Mouse (Mus musculus): ENCODE measurements around the gene Rgl1. TPM values are rescaled to one million over a fixed set of nuclear protein-coding genes. Genes with fewer than 3 reads are reported as not detected.

The Rgl1 gene
- polyA plus RNA-seq, 1 experiment = 73.2 TPM

DNA sequence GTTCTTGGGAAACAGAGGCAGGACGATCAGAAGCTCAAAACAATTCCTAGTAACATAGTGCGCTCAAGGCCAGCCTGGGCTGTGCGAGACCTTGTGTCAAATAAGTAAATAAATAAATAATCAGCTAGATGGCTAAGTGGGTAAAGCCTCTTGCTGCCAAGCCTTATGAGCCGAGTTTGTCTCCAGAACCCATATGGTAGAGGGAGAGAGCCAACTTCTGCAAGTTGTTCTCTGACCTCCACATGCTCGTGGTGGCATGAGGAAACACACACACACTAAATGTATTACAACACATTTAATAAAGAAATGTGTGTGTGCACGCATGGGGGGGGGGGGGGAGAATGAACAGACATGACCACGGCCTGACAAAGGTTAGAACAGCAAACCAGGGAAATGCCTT lies 126.8 kb downstream of the Rgl1 start:
- H3K27ac ChIP-seq (ENCODE audit: insufficient read depth, low read depth, low read length) = no peak overlapping the region
- 88% methylated on average over 7 of the region's 7 CpGs for WGBS
- no peak overlapping the region for H3K4me3 ChIP-seq (ENCODE audit: insufficient read depth, low read depth, low read length)
- no peaks in the 10 kb centered on the region for H3K27me3 ChIP-seq (replicated peaks; ENCODE audit: control insufficient read depth, insufficient read depth, low read length)
- no peak for TF ChIP-seq CTCF (conservative IDR thresholded peaks at IDR 0.05; ENCODE audit: insufficient read depth, insufficient read length, low read depth, low read length)
- TF ChIP-seq POLR2A (IDR thresholded peaks at IDR 0.05; ENCODE audit: low read depth, low read length) = no peak
- DNase-seq = no peak
- no peaks in the 10 kb centered on the region for H3K36me3 ChIP-seq (ENCODE audit: control insufficient read depth, insufficient read depth, low read length)
- peaks cover 12% of the 10 kb centered on the region; the same call in 1 of the 2 replicates for H3K4me1 ChIP-seq (ENCODE audit: control insufficient read depth, insufficient read depth, low read length)

DNA sequence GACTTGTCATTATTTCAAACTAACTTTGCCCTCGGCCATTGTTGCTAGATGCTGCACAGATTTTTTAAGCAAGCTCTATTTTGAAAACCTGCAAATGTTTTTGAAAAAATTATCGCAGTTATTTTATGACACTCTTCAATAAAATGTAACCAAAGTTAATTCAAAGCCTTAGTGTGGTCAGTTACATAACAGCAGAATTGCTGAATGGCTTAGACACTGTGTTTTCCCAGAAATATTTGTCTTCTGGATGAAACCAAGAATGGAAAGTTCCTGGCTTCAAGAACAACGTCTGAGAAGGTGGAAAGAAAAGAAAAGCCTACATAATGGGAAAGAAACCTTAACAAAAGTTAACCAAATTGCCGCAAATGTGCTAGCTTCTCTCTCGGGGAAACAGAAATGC lies 131.5 kb downstream of the Rgl1 start:
- Histone ChIP-seq H3K4me3 (ENCODE audit: insufficient read depth, low read depth, low read length) (no peak overlapping the region), H3K4me1 (ENCODE audit: control insufficient read depth, insufficient read depth, low read length) (peaks cover 8% of the 10 kb centered on the region; the same call in 1 of the 2 replicates), H3K27me3 (replicated peaks; ENCODE audit: control insufficient read depth, insufficient read depth, low read length) (no peaks in the 10 kb centered on the region), H3K36me3 (ENCODE audit: control insufficient read depth, insufficient read depth, low read length) (no peaks in the 10 kb centered on the region), H3K27ac (ENCODE audit: insufficient read depth, low read depth, low read length) (peak overlapping the region; percentile 65; the same call in 1 of the 2 replicates)
- peak; percentile 71 for DNase-seq
- 52% methylated on average over 5 of the region's 5 CpGs for WGBS
- TF ChIP-seq POLR2A (IDR thresholded peaks at IDR 0.05; ENCODE audit: low read depth, low read length) (no peak), CTCF (conservative IDR thresholded peaks at IDR 0.05; ENCODE audit: insufficient read depth, insufficient read length, low read depth, low read length) (no peak)

GRCm38 (mm10) chr1:152629780-152630179 lies 136.4 kb downstream of the Rgl1 start:
- H3K4me3 ChIP-seq (ENCODE audit: insufficient read depth, low read depth, low read length) = no peak overlapping the region
- H3K27ac ChIP-seq (ENCODE audit: insufficient read depth, low read depth, low read length) = no peak overlapping the region
- TF ChIP-seq CTCF (conservative IDR thresholded peaks at IDR 0.05; ENCODE audit: insufficient read depth, insufficient read length, low read depth, low read length) (no peak), POLR2A (IDR thresholded peaks at IDR 0.05; ENCODE audit: low read depth, low read length) (no peak)
- DNase-seq = no peak
- WGBS = 66% methylated on average over 3 of the region's 3 CpGs
- H3K27me3 ChIP-seq (replicated peaks; ENCODE audit: control insufficient read depth, insufficient read depth, low read length) = no peaks in the 10 kb centered on the region
- H3K4me1 ChIP-seq (ENCODE audit: control insufficient read depth, insufficient read depth, low read length) = peaks cover 8% of the 10 kb centered on the region; the same call in 1 of the 2 replicates
- no peaks in the 10 kb centered on the region for H3K36me3 ChIP-seq (ENCODE audit: control insufficient read depth, insufficient read depth, low read length)

DNA sequence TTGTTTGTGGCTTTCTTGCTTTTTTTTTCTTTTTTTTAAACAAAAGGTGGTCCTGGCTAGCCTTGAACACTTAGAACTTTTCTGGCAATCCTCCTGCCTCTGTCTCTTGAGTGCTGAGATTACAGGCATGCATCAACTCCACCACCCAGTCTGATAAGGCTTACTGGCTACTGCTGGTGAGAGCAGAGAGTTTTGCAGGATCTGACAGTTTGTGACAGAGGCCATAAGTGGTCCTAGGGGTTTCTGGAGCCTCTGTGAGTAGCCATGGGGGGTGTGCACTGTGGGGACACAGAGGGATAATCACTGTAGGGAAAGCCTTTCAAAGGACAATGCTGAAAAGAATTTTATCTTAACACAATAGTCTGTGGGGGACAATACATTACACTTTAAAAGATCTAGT lies 140.5 kb downstream of the Rgl1 start:
- Histone ChIP-seq H3K27ac (ENCODE audit: insufficient read depth, low read depth, low read length) (peak overlapping the region; percentile 57; the same call in 1 of the 2 replicates), H3K4me3 (ENCODE audit: insufficient read depth, low read depth, low read length) (no peak overlapping the region), H3K4me1 (ENCODE audit: control insufficient read depth, insufficient read depth, low read length) (peaks cover 11% of the 10 kb centered on the region; the same call in 1 of the 2 replicates), H3K36me3 (ENCODE audit: control insufficient read depth, insufficient read depth, low read length) (no peaks in the 10 kb centered on the region; the same call in 1 of the 2 replicates), H3K27me3 (replicated peaks; ENCODE audit: control insufficient read depth, insufficient read depth, low read length) (no peaks in the 10 kb centered on the region)
- TF ChIP-seq CTCF (conservative IDR thresholded peaks at IDR 0.05; ENCODE audit: insufficient read depth, insufficient read length, low read depth, low read length) = no peak
- no peak for TF ChIP-seq POLR2A (IDR thresholded peaks at IDR 0.05; ENCODE audit: low read depth, low read length)
- peak; percentile 17 for DNase-seq

DNA sequence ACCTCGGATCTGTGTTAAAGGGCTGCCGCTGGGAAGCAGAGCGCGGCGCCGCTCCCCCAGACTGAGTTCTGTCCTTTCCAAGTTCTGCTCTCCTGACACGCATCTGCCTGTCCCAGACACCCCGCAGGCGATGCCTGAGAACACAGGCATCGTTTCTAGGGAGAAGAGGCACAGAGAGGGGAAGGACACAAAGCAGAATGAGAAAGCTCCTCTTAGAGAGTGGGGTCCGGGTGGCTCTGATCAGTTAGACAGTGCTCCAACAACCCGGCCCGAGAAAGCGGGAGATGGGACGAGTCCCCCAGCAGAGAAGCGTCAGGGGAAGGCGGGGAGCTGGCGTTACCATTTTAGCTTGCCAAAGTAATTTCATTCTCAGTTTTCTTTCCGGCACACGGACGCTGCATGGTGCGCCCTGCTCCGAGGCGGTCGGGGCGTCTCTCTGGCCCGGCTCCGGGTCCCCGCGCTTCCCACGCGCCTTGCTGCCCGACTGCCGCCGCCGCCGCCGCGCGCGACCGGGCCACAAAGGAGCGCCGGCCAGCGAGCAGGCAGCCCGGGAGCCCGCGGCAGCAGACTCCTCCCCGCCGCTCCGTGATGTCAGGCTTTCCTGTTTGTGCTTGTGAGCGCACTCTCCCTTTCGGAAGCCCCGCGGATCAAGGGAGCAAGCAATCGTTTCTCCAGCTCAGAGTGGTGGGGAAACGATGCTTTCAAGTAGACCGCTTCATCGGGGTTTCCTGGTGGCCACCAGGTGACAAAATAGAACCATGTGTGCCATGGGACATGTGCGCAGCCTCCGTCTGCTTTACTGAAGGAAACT lies 141.3 kb downstream of the Rgl1 start:
- TF ChIP-seq CTCF (conservative IDR thresholded peaks at IDR 0.05; ENCODE audit: insufficient read depth, insufficient read length, low read depth, low read length) (no peak), POLR2A (IDR thresholded peaks at IDR 0.05; ENCODE audit: low read depth, low read length) (peak; percentile 20)
- no peaks in the 10 kb centered on the region for H3K27me3 ChIP-seq (replicated peaks; ENCODE audit: control insufficient read depth, insufficient read depth, low read length)

DNA sequence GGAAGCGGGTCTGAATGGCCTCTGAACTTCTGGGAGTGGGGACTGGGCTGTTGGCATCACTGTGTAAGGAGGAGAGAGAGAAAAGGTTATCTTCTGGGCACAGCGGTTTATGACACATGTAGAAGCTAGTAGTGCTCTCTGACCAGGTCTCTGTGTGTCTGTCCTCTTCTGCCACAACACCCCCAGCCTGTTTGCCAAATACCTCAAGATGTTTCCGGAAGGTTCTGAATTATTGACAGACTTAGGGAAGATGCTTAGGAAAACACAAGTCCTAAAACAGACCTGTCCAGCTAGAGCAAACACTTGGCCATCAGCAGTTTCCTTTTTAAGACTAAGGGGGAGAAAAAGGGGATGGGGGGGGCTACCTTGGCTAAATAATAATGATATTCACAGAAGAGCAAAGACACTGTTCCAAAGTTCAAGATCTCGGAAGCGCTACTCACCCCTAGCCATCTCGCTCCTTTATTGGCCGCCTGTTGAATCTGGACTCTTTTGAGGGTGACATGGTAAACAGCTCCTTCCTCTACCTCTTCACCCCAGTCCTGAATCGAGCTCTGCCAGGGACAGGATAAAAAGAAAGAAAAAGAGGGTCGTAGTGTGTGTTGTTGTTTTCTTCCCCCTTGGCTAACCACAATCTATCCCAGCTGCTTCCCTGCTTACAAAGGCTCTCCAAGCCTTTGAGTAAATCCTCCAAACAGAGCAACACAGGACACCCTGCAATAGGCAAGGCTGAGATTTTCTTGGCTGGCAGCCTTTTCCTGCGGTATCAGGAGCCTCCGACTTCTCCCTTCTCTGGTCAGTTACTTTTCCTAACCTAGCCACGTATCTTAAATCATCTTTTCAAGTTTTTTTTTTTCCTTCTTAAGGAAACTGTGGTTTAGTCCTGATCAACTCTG lies 142.5 kb downstream of the Rgl1 start:
- Histone ChIP-seq H3K4me3 (ENCODE audit: insufficient read depth, low read depth, low read length) (peak overlapping the region; percentile 99), H3K4me1 (ENCODE audit: control insufficient read depth, insufficient read depth, low read length) (peaks cover 16% of the 10 kb centered on the region; the same call in 1 of the 2 replicates), H3K27ac (ENCODE audit: insufficient read depth, low read depth, low read length) (peak overlapping the region; percentile 100), H3K27me3 (replicated peaks; ENCODE audit: control insufficient read depth, insufficient read depth, low read length) (no peaks in the 10 kb centered on the region), H3K36me3 (ENCODE audit: control insufficient read depth, insufficient read depth, low read length) (peaks cover 3% of the 10 kb centered on the region; the same call in 1 of the 2 replicates)
- 24% methylated on average over 12 of the region's 12 CpGs for WGBS
- TF ChIP-seq CTCF (conservative IDR thresholded peaks at IDR 0.05; ENCODE audit: insufficient read depth, insufficient read length, low read depth, low read length) = no peak
- no peak for TF ChIP-seq POLR2A (IDR thresholded peaks at IDR 0.05; ENCODE audit: low read depth, low read length)
- DNase-seq = peak; percentile 85

More for the DNA sequence above, 141.3 kb downstream of the Rgl1 start:
- H3K27ac ChIP-seq (ENCODE audit: insufficient read depth, low read depth, low read length) = peak overlapping the region; percentile 99
- H3K4me1 ChIP-seq (ENCODE audit: control insufficient read depth, insufficient read depth, low read length) = peaks cover 12% of the 10 kb centered on the region; the same call in 1 of the 2 replicates
- H3K4me3 ChIP-seq (ENCODE audit: insufficient read depth, low read depth, low read length) = peak overlapping the region; percentile 99
- DNase-seq = peak; percentile 91
- WGBS = under 1% methylated on average over 61 of the region's 61 CpGs
- no peaks in the 10 kb centered on the region; the same call in 1 of the 2 replicates for H3K36me3 ChIP-seq (ENCODE audit: control insufficient read depth, insufficient read depth, low read length)
